Mouse (Mus musculus): Measurements from ENCODE around the gene Timp2. TPM values are rescaled to one million over a fixed set of nuclear protein-coding genes. Genes with fewer than 3 reads are reported as not detected.
"Not testable (repeated sequence)": the region's sequence is repeated elsewhere in the genome, so short reads cannot be mapped to it uniquely, and the experiment has no call there.

Timp2 gene
- 100 to 1,000 TPM; 266 to 270 TPM for total RNA-seq (2021)
- long read RNA-seq, experiment 1, transcript Timp2-201 (5 exons, 3,709 nt) = major isoform, 149 of 201 reads
- long read RNA-seq, experiment 1, partial matches to known transcripts = 6 of 201 reads
- long read RNA-seq, experiment 1, other reads (novel, unspliced or antisense) = 46 of 201 reads
- long read RNA-seq, experiment 2, transcript Timp2-201 (5 exons, 3,709 nt) = major isoform, 134 of 191 reads
- long read RNA-seq, experiment 2, partial matches to known transcripts = 1 of 191 reads
- long read RNA-seq, experiment 2, other reads (novel, unspliced or antisense) = 55 of 191 reads

- no peak for DNase-seq (ENCODE audit: low spot score in 2 of 2)
Observed at GRCm38 (mm10) chr11:118355640-118356039, at the start of gene Timp2. Gene Timp2, minus strand, starts transcription at chr11:118355740.

DNA sequence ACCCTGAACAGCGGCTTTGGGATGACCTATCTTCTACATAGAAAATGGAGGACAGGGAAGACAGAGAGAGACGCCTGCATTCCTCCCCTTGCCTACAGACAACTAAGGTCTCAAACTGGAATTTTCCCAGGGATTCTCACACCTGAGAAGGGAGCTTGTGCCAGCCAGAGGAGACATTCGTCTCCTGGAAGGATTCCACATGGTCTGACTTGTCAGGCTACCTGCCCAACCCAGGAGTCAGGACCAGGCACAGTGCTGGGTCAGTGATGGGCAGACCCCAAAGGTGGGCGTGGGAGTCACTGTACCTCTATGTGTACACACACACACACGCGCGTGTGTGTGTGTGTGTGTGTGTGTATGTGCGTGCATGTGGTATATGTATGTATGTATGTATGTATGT lies 49.8 kb upstream of the Timp2 start:
- DNase-seq (ENCODE audit: low spot score in 2 of 2) = no peak

DNA sequence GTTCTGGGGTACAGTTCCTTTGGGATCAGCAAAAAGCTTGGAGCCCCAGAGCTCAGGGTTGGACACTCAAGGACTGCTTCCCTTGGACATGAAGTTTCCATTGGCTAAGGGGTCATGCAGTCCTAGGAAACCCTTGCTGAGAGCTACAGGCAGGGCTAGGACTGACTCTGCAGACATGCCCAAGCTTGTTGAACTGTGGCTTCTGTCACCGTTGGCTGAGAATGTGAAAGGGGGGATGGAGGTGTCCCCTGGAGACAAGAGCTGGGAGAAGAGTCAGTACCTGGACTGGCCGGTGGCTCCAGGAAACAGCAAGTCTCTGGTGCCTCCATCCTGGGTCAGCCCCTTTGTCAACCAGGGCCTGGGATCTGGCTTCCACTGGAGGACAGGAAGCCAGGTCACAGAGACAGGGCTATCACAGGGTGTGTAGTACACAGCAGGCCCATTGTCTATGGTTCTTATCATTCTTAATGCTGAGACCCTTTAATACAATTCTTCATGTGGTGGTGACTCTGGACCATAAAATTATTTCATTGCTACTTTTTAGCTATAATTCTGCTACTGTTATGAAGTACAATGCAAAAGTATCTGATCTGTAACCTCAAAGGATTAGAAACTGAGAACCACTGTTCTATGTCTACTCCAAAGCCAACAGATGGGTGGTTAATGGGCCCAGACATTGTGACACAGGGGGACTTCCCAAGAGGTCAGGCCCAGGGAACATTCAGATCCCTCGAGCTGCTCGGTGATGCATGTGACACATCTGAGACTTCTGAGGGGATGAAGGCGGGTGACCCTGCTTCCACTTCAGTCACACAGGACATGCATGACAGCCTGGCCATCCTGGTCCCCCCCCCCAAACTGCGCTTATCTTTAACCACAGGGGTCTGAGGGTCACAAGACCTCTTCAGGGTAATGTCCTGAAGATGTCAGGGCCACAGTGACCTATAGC lies 48.7 kb upstream of the Timp2 start:
- DNase-seq (ENCODE audit: low spot score in 2 of 2) = no peak

- no peak for DNase-seq (ENCODE audit: low spot score in 2 of 2)
Observed at GRCm38 (mm10) chr11:118403183-118403582, 47.6 kb upstream of the Timp2 start.

DNA sequence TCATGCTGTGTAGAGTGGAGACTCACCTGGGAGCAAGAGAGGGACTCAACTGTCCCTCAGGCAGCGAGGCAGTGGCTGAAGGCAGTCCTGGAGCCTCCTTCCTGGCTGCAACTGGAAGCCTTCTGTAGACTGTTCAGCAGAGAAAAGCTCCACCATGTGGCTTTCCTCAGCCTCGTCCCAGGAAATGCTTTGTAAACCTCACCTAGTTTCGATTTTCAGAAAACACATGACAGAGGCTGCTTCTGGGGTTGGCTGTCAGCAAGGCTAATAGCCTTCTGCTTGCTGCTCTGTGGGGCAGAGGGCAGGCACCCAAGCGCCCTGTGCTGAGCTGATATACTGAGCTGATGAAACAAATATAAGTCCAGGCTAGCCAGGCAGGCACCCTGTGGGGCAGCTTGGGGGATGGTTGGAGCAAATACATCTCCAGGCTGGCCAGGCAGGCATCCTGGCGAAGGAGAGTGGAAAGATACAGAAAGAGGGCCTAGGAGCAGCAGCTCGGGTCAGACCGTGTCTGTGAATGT lies 46.3 kb upstream of the Timp2 start, which contains the start of gene Lgals3bp:
Lgals3bp (minus strand) TSS at position 333 of the 521 bp plus-strand sequence.
- DNase-seq (ENCODE audit: low spot score in 2 of 2) = peak; percentile 37 to 65

DNA sequence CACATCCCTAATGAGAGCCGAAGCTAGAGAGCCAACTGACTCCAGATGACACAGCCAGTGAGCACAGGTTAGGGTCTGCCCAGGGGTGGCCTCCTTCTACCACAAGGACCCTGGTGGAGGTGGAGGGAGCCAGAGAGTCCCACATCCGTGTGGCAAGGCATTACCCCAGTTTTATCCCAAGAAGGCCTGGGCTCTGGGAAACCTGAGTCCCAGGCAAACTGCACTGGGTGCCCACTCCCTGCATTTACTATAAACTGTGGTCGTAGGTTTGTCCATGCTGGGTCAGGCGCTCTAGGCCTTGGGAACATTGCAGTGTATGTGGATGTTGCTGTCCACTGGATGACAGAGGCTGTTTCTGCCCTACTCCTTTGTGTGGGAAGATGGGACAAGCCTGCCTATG lies 45.7 kb upstream of the Timp2 start:
- no peak for DNase-seq (ENCODE audit: low spot score in 2 of 2)

GRCm38 (mm10) chr11:118400566-118400936 lies 45.0 kb upstream of the Timp2 start:
- DNase-seq (ENCODE audit: low spot score in 2 of 2) = no peak

GRCm38 (mm10) chr11:118399891-118400565 lies 44.5 kb upstream of the Timp2 start:
- DNase-seq (ENCODE audit: low spot score in 2 of 2) = no peak

DNA sequence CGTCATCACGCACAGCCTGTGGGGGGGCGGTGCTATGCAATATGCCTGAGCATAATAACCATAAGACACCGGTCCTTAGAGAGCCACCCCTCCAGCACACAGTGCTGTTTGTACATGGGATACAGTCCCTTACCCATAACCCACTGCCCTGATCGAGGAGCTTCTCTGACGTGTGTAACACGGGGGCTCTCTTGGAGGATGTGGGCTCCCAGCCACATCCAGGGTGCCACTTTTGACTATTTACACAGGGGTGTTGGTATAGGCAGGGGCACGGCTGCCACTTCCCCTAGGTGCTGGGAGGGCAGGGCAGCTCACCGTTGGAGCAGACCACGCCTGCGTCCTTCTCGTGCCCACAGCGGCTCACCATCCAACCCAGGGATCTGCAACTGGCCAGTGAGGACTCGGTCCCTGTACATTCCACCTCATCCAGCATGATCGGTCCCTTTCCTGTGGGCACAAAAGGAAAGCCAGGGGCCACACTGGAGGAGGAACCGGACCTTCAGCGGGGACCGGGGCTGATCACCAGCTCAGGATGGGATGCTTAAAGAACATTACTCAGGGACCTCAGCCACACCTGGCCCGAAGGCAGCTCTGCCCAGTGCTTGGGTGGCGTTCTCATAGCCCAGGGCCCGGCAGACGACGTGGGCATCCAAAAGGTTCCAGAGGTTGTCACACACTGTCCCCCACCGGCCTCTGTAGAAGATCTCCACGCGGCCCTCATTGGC lies 42.4 kb upstream of the Timp2 start:
- DNase-seq (ENCODE audit: low spot score in 2 of 2) = no peak

- DNase-seq (ENCODE audit: low spot score in 2 of 2) = no peak
Observed at GRCm38 (mm10) chr11:118394538-118394937, 39.0 kb upstream of the Timp2 start.

- DNase-seq (ENCODE audit: low spot score in 2 of 2) = no peak
Observed at GRCm38 (mm10) chr11:118393991-118394390, 38.5 kb upstream of the Timp2 start.

DNA sequence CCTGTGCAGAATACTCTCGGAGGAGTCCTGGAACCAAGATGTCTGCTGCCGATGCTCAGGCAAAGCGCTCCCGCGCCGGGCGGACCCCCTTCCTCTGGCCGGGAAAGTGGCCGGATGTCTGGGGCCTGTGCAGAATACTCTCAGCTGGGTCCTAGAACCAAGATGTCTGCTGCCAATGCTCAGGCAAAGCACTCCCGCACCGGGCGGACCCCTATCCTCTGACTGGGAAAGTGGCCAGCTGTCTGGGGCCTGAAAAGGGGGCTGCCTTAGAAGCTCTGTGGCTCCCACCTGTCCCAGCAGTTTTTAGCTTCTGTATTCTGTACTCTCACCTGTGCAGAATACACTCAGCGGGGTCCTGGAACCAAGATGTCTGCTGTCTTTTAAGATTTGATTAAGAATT lies 32.3 kb upstream of the Timp2 start:
- DNase-seq (ENCODE audit: low spot score in 2 of 2) = not testable (repeated sequence)

DNA sequence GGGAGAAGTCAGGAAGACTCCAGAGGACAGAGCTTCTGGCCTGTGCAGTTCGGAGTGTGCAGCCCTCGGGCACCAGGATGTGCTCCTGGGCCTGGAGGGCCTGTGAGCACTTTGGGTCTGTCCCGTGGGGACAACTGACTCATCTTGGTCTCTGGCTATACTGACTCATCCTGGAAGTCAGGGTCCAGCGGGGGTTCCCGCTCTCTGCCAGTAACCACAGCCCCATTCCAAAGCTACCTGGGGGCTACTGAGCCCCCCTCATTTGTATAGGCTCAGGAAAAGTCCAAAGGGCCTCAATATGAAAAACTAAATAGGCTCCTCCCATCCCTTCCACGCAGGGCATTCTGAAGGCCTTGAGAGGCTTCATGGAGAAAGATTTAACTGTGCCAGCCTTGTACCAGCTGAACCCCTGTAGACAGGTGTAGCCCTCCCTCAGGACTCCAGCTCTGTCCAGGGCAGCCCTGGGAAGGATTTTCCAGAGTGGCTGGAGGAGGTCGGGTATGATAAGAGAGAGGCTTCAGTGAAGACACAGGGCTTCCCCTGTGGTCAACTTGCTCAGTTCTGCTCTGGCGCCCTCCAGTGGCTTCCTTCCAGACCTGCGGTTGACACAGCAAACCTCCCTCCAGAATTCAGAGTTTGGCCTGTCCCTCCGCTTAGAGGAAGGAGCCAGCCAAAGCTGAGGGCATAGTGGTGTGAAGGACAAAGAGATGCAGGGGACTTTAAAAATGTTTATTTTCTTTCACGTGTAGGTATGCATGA lies 23.9 kb upstream of the Timp2 start:
- peak; percentile 76 to 88 for DNase-seq (ENCODE audit: low spot score in 2 of 2)

DNA sequence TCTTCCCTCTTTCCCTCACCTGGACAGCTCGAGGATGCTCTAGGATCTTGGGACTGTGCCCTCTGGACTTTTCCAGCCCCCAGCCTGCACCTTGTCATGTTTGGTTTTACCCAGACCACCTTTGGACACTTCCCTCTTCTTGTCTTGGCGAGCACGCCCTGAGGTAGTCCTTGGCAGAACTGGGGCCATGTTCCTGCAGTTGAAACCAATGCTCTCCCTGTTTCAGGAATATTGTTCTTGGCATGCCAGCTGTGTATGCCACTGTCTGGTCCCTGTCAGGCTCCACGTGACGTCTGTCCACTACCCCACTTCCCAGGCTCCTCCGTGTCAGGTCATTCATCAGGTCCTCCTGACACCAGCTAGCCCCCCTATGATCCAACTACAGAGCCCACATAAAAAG lies 23.1 kb upstream of the Timp2 start:
- DNase-seq (ENCODE audit: low spot score in 2 of 2) = no peak

DNA sequence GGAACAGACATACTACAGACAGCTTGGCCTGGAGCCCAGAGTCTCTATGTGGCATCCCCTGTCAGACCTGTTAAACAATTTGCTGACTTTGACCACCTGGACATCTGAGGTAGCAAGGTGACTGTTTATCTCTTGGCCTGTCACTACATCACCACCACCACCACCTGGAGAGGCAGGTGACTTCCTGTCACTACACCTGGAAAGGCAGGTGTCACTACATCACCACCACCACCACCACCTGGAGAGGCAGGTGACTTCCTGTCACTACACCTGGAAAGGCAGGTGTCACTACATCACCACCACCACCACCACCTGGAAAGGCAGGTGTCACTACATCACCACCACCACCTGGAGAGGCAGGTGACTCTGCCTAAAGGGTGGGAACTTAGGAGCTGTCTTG lies 20.8 kb upstream of the Timp2 start:
- not testable (repeated sequence) for DNase-seq (ENCODE audit: low spot score in 2 of 2)

DNA sequence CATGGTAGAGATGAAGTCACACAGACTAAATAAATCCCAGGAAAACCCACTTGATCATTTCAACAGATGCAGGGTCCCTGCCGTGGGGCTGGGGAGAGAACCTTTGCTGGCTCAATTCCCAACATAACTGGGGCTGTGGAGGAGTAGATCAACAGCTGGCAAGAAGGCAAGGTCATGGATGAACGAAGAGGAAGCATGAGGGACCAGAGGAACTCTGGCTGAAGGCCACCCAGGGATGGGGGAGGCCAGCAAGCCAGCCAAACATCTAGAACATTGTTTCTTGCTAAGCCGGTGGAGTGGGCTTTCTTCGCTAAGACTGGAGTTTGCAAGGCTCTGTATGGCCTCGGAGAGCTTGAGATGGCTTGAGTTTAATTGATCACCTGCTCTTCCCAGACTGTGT lies 20.3 kb upstream of the Timp2 start:
- DNase-seq (ENCODE audit: low spot score in 2 of 2) = no peak

DNA sequence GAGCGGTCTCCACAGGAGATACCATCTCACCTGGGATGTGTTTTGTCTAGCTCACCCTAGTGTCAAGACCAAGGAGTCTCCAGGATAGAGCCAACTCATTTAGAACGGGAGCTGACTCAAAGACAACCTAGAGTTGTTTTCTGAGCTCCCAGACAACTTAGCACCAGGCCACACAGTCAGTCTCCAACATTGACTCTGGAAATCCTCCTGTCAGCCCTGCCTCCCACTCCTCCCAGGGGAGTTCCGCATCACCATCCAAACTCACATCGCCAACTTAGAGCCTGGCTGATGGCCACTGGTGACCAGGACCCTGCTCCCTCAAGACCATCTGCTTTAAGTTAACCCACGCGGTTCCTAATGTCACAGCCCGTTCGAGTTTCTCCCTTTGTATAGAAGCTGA lies 19.9 kb upstream of the Timp2 start:
- DNase-seq (ENCODE audit: low spot score in 2 of 2) = no peak

- no peak for DNase-seq (ENCODE audit: low spot score in 2 of 2)
Observed at GRCm38 (mm10) chr11:118375006-118375405, 19.5 kb upstream of the Timp2 start.

GRCm38 (mm10) chr11:118374506-118374905 lies 19.0 kb upstream of the Timp2 start:
- no peak for DNase-seq (ENCODE audit: low spot score in 2 of 2)

DNA sequence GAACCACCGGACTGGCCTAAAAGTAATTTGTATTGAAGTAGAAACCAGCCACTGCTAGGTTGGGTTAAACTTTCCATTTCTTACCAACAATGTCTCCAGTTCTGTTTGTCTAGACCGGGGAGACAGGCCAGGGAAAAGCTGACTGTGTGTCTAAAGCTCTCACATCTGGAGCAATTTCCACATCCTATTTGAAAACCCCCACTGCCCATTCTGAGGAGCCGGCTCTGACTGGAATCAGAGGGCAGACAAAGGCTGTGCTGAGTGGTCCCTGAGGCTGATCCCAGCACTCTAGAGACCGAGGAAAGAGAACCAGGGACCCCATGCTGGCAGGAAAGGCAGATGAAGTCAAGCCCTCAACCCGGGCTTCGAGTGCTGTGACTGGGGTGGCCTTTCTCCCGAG lies 17.1 kb upstream of the Timp2 start:
- no peak for DNase-seq (ENCODE audit: low spot score in 2 of 2)
